Mouse (Mus musculus) liver, embryonic 11.5 days (tissue): ENCODE results near the gene Gje1. TPM values are rescaled to one million over a fixed set of nuclear protein-coding genes. Genes with fewer than 3 reads are reported as not detected.

Experiments used
- ATAC-seq: fragments of 200-750 bp; cut with Nextera tagmentation; replicated peaks from 2 replicates; pipeline ENCODE4 v1.8.0; 2017; ENCODE audit warnings: moderate number of reproducible peaks, mild to moderate bottlenecking, moderate TSS enrichment, moderate library complexity; ENCODE audit not compliant: low FRiP score
- DNase-seq: peaks from one replicate; pipeline ENCODE4 v3.0.0-alpha.2; 2017; ENCODE audit warnings: low spot score
- H3K27ac ChIP-seq: fragments of 300-500 bp; sonication (generic); 2 replicates; pipeline ENCODE4 v1.5.1; 2014; ENCODE audit warnings: mild to moderate bottlenecking, low read depth, low read length, control low read depth
- H3K27me3 ChIP-seq: fragments of 300-500 bp; sonication (generic); replicated peaks from 2 replicates; pipeline ENCODE4 v1.6.1; 2014; ENCODE audit warnings: low read length, mixed read lengths; ENCODE audit not compliant: control insufficient read depth, insufficient read depth
- H3K36me3 ChIP-seq: fragments of 300-500 bp; sonication (generic); 2 replicates; pipeline ENCODE4 v1.6.1; 2014; ENCODE audit warnings: mild to moderate bottlenecking, low read length, moderate library complexity, mixed read lengths; ENCODE audit not compliant: control insufficient read depth, insufficient read depth
- H3K4me1 ChIP-seq: fragments of 300-500 bp; sonication (generic); replicated peaks from 2 replicates; pipeline ENCODE4 v1.6.1; 2014; ENCODE audit warnings: low read length, mixed read lengths; ENCODE audit not compliant: control insufficient read depth, insufficient read depth
- H3K4me2 ChIP-seq: fragments of 300-500 bp; sonication (generic); 2 replicates; pipeline ENCODE4 v1.6.1; 2014; ENCODE audit warnings: mild to moderate bottlenecking, control low read depth, moderate library complexity
- H3K4me3 ChIP-seq: fragments of 300-500 bp; sonication (generic); 2 replicates; pipeline ENCODE4 v1.5.1; 2014; ENCODE audit warnings: low read depth, low read length, control low read depth
- H3K9ac ChIP-seq: fragments of 300-500 bp; sonication (generic); 2 replicates; pipeline ENCODE4 v1.6.1; 2014; ENCODE audit warnings: low read depth, low read length, control low read depth
- H3K9me3 ChIP-seq: fragments of 300-500 bp; sonication (generic); 2 replicates; pipeline ENCODE4 v1.6.1; 2016; ENCODE audit warnings: low read length, inconsistent platforms, mixed read lengths; ENCODE audit not compliant: control insufficient read depth
- WGBS: fragments of 180-500 bp; shearing (Covaris S2); extraction: QIAGEN DNeasy Blood & Tissue Kit; methylation state at CpG from one replicate; pipeline ENCODE4 v1.1.7; 2014; 5-methylcytosine and 5-hydroxymethylcytosine counted together
- polyA plus RNA-seq: library from polyadenylated mRNA; unstranded; fragments of >200 nt; fragmentation: Nextera tagmentation; extraction: Ambion mirVana; gene quantifications from 2 replicates; pipeline ENCODE4 v1.2.1, GENCODE M21; 2014

The Gje1 gene
- polyA plus RNA-seq, 1 experiment from 2014 or later = not detected

DNA sequence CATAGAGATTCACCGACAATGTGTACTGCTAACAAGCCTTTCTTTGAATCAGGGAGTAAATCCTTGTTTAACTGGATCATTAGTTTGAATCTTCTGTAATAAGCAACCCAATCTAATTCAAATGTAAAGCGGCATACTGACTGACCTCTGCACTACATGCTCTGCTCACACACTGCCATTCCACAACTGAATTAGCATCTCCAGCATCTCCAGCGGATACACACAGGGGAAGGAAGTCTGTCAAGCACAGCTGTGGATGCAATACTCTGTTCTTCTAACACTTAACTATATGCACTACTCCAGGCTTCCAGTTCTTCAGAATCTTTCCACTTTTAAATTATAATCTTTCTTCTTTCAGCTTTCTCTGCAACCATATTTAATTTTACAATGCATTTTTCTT lies 27.7 kb downstream of the Gje1 start:
- Histone ChIP-seq H3K9ac (no peak overlapping the region), H3K4me3 (no peak overlapping the region), H3K36me3 (peaks cover 4% of the 10 kb centered on the region; the same call in 1 of the 2 replicates), H3K9me3 (no peaks in the 10 kb centered on the region), H3K4me2 (no peak overlapping the region), H3K27me3 (no peaks in the 10 kb centered on the region), H3K27ac (no peak overlapping the region), H3K4me1 (no peaks in the 10 kb centered on the region)
- DNase-seq (no peak), ATAC-seq (no peak)
- 86% methylated on average over 3 of the region's 3 CpGs for WGBS

DNA sequence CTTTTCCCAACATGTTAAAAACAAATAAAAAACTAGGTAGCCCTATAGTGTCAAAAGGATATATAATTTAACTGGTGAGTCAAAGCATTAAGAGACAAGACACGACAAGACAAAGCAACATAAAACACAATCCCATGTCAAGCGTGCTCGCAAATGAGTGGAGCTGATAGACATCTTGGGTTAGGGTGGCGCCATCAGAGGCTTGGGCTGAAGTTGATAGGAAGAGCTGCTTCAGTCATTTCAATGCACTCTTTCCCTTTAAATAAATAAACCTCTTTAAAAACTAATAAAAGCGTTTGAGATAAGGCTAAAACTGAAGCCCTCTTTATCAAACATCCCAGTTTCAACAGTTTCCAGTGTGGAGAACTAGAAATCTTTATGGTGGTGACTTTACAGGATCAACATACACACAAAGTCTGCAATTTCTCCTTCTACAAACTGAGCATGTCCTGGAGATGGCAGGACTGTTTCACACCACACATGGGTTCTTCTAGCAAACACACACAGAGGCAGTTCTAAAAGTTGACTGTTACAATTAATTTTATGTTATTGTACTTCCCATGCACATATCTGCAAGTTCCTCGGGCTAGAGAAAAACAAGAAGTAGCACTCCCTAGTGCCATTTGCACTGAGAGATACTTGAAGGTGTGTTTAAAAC lies 29.1 kb downstream of the Gje1 start:
- H3K27ac ChIP-seq = no peak overlapping the region
- ATAC-seq (no peak), DNase-seq (no peak)

DNA sequence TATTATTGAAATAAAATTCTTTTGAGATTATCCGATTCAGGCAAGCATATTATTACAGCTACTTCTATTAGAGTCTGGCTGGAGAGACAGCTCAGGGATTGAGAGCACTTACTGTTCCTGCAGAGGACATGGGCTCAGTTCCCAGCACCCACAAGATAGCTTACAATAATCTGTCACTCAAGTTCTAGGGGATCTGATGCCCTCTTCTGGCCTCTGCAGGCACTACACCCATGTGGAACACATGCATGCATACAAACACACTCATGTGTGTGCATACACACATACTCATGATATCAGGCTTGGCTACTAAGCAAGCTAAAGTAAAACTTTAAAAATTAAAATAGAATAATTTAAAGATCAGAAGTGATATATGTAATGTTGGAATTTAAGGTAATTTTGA lies 32.4 kb downstream of the Gje1 start:
- H3K4me1 ChIP-seq = no peaks in the 10 kb centered on the region
- H3K9ac ChIP-seq = no peak overlapping the region
- H3K4me2 ChIP-seq = no peak overlapping the region
- H3K27ac ChIP-seq = no peak overlapping the region
- WGBS = 89% methylated on average over 1 of the region's 1 CpGs
- peaks cover 4% of the 10 kb centered on the region; the same call in 1 of the 2 replicates for H3K36me3 ChIP-seq
- no peaks in the 10 kb centered on the region for H3K27me3 ChIP-seq
- no peak overlapping the region for H3K4me3 ChIP-seq
- ATAC-seq (no peak), DNase-seq (no peak)
- H3K9me3 ChIP-seq = no peaks in the 10 kb centered on the region

More for the DNA sequence above, 29.1 kb downstream of the Gje1 start:
- Histone ChIP-seq H3K9ac (no peak overlapping the region), H3K9me3 (no peaks in the 10 kb centered on the region), H3K36me3 (peaks cover 4% of the 10 kb centered on the region; the same call in 1 of the 2 replicates), H3K4me3 (no peak overlapping the region), H3K4me2 (no peak overlapping the region), H3K4me1 (no peaks in the 10 kb centered on the region), H3K27me3 (no peaks in the 10 kb centered on the region)
- 74% methylated on average over 6 of the region's 6 CpGs for WGBS

DNA sequence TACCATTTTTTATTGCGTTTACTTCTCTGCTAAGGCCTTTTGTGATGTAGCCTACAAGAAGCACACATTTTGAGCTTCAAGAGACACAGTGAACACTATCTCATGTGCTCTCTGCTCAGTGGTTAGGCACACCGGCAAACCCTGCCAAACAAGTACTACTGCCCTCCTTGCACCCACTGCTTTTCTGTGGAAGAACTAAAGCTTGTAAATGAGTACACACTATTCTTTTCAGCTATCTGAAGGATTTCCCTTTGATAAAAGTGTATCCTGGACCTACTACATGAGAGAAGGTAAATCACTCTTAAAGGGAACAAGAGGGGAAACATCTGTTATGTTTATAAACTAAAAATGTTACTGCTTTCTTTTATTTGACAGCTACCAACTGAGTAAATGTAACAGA lies 51.9 kb downstream of the Gje1 start:
- DNase-seq (no peak), ATAC-seq (no peak)
- H3K27ac ChIP-seq = no peak overlapping the region
- H3K36me3 ChIP-seq = peaks cover 5% of the 10 kb centered on the region; the same call in 1 of the 2 replicates
- no peak overlapping the region for H3K4me2 ChIP-seq
- H3K9ac ChIP-seq = no peak overlapping the region
- H3K27me3 ChIP-seq = no peaks in the 10 kb centered on the region
- H3K4me3 ChIP-seq = no peak overlapping the region
- no peaks in the 10 kb centered on the region for H3K4me1 ChIP-seq
- H3K9me3 ChIP-seq = no peaks in the 10 kb centered on the region
- WGBS = 85% methylated on average over 2 of the region's 2 CpGs

Other genes starting within 250 kb of the Gje1 start
- gene Adgrg6, start 172.6 kb downstream of the Gje1 start, polyA plus RNA-seq = 0.81 and 1.4 TPM in 2 replicates
- 82.3 and 83.6 TPM in 2 replicates for gene Vta1, start 12.7 kb downstream of the Gje1 start, polyA plus RNA-seq
- 0.26 and 0.43 TPM in 2 replicates for gene Nmbr, start 12.6 kb downstream of the Gje1 start, polyA plus RNA-seq